Mouse (Mus musculus) thymus, postnatal 0 days (tissue): ENCODE results near the gene Slc6a13. TPM values are rescaled to one million over a fixed set of nuclear protein-coding genes. Genes with fewer than 3 reads are reported as not detected.

Experiments used
- DNase-seq: peaks from one replicate; pipeline ENCODE4 v3.0.0-alpha.2; 2015; ENCODE audit warnings: low spot score
- microRNA-seq: library from miRNA; unstranded; fragments of <30 nt; microRNA quantifications from one replicate; pipeline ENCODE4, GENCODE M21; 2016; ENCODE audit warnings: borderline number of aligned reads
- polyA plus RNA-seq: library from polyadenylated mRNA; unstranded; fragments of >200 nt; fragmentation: Nextera tagmentation; extraction: Ambion mirVana; gene quantifications from 2 replicates; pipeline ENCODE4 v1.2.1, GENCODE M21; 2015

Slc6a13 gene
- polyA plus RNA-seq, 1 experiment from 2014 or later, result 5.6 TPM

- no peak for DNase-seq
Observed at GRCm38 (mm10) chr6:121376159-121376558, 76.1 kb downstream of the Slc6a13 start.

DNA sequence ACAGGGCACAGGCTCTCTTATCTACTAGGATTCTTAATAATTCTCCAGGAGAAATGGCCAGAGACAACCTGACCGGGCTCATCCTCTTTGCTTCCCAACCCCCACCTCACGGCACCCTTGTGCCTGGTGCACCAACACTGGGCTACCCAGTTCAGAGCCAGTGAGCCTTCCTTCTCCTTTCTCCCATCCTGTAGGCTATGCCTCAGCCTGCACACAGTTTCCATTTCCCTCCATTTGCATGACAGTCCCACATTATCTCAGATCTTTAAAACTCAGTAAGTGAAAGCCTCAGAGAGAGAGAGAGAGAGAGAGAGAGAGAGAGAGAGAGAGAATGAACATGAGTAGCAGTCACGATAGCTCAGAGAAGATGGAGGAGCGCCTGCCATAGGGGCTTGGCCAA, 78.2 kb downstream of the Slc6a13 start:
- no peak for DNase-seq

DNA sequence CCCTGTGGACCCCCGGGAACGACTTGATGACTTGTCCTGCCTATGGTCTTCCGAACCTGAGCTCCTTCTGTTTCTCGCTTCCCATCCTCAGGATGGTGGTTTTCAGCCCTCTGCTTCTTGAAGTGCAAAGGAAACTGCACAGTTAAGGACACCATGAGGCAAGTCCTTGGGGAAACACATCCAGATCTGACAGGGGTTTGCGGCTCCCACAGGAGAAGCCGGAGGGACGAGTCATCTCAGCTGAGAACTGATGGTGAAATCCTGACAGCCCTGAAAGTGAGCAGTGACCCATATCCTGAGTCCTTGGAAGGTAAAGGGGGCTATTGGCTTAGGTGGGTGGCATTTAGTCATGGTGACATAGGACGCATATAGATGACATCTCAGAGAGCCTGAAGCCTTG, 80.5 kb downstream of the Slc6a13 start:
- DNase-seq, result no peak

DNA sequence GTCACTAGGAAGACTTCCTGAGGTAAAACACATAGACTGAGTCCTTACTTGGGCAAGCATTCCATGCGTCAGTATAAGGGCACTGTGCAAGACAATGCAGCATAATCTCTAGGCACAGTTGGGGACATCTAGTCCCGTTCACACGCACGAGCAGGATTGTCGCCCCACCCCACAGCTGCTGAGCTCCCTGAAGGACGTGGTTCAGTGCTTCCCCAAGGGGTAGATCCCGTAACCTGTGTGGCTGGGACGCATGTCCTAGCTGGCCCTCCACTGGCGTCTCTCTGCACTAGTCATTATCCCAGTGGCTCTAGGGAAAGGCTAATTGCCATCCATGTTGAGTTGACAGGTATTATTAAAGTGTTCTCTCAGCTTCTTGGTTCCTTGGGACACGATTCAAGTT, 82.0 kb downstream of the Slc6a13 start:
- no peak for DNase-seq

- no peak for DNase-seq
Observed at GRCm38 (mm10) chr6:121385397-121385796, 85.4 kb downstream of the Slc6a13 start.

Small RNA genes within 50 kb of the gene (microRNA-seq; reads per million reads assigned to microRNA genes)
- gene Gm24855, result not detected

Other genes with a start within 250 kb of the Slc6a13 start
- 12.8 and 15.3 TPM in 2 replicates for gene Mical3, start 169.2 kb upstream of the Slc6a13 start, polyA plus RNA-seq
- 7.3 and 8.0 TPM in 2 replicates for gene Pex26, start 116.6 kb upstream of the Slc6a13 start, polyA plus RNA-seq
- gene Tuba8, start 89.5 kb upstream of the Slc6a13 start, polyA plus RNA-seq, result 5.0 and 6.1 TPM in 2 replicates
- 48.3 and 54.4 TPM in 2 replicates for gene Usp18, start 54.3 kb upstream of the Slc6a13 start, polyA plus RNA-seq
- 0.13 and 0.14 TPM in 2 replicates for gene Slc6a12, start 42.8 kb downstream of the Slc6a13 start, polyA plus RNA-seq
- 0.01 TPM in 1 of 2 replicates, not detected in the other for gene Iqsec3, start 173.5 kb downstream of the Slc6a13 start, polyA plus RNA-seq